Mouse (Mus musculus) erythroblast, embryonic 14.5 days (primary cell): ENCODE results near the gene Arl6ip4. TPM values are rescaled to one million over a fixed set of nuclear protein-coding genes. Genes with fewer than 3 reads are reported as not detected.
A peak's percentile ranks its signal among the peaks of the same experiment; 100 is the strongest.

Source experiments
- H3K27me3 ChIP-seq: 2 replicates; pipeline ENCODE4 v1.6.1; 2012; ENCODE audit warnings: inconsistent platforms; ENCODE audit not compliant: control insufficient read depth
- H3K36me3 ChIP-seq: 2 replicates; pipeline ENCODE4 v1.6.1; 2012; ENCODE audit warnings: mild to moderate bottlenecking, inconsistent platforms; ENCODE audit not compliant: control insufficient read depth
- H3K4me1 ChIP-seq: 2 replicates; pipeline ENCODE4 v1.6.1; 2012; ENCODE audit warnings: inconsistent platforms; ENCODE audit not compliant: control insufficient read depth
- H3K4me3 ChIP-seq: replicated peaks from 2 replicates; pipeline ENCODE3; 2012; ENCODE audit warnings: moderate library complexity, mild to moderate bottlenecking, inconsistent platforms
- H3K9me3 ChIP-seq: 2 replicates; pipeline ENCODE4 v1.6.1; 2012; ENCODE audit warnings: low read length, inconsistent platforms, mixed read lengths; ENCODE audit not compliant: control insufficient read depth
- GATA1 ChIP-seq: IDR thresholded peaks from 2 replicates; pipeline ENCODE4 v1.6.1; 2012; ENCODE audit warnings: low read length, inconsistent platforms, mixed read lengths
- TAL1 ChIP-seq: IDR thresholded peaks from 3 replicates; pipeline ENCODE4 v1.6.1; 2012; ENCODE audit warnings: low read length, inconsistent platforms, mixed read lengths
- polyA plus RNA-seq: library from polyadenylated mRNA; stranded (reverse); fragments of >175 nt; gene quantifications from 2 replicates; pipeline ENCODE4 v1.2.3, GENCODE M21; 2012

Gene Arl6ip4
- polyA plus RNA-seq, 1 experiment, result 14.6 TPM

- Histone ChIP-seq H3K4me1 (no peaks in the 10 kb centered on the region), H3K9me3 (peaks cover 7% of the 10 kb centered on the region), H3K4me3 (no peak overlapping the region), H3K36me3 (no peaks in the 10 kb centered on the region), H3K27me3 (peaks cover 3% of the 10 kb centered on the region)
- TF ChIP-seq GATA1, result no peak
- no peak for TF ChIP-seq TAL1
Observed at GRCm38 (mm10) chr5:124103552-124103951, 12.3 kb upstream of the Arl6ip4 start.

- TF ChIP-seq TAL1, result no peak
- peak; percentile 31; the same call in 1 of the 2 replicates for TF ChIP-seq GATA1
- Histone ChIP-seq H3K4me3 (peak overlapping the region; percentile 87), H3K27me3 (no peaks in the 10 kb centered on the region), H3K36me3 (peaks cover 16% of the 10 kb centered on the region), H3K4me1 (peaks cover 51% of the 10 kb centered on the region), H3K9me3 (peaks cover 3% of the 10 kb centered on the region)
Observed at GRCm38 (mm10) chr5:124111077-124111741, 4.7 kb upstream of the Arl6ip4 start.

GRCm38 (mm10) chr5:124111742-124112497 lies 4.0 kb upstream of the Arl6ip4 start, which contains the start of gene Ogfod2:
TSS of gene Ogfod2 (plus strand) at chr5:124112297.
- no peak for TF ChIP-seq TAL1
- no peak for TF ChIP-seq GATA1
- Histone ChIP-seq H3K27me3 (no peaks in the 10 kb centered on the region), H3K36me3 (peaks cover 18% of the 10 kb centered on the region), H3K9me3 (peaks cover 3% of the 10 kb centered on the region), H3K4me1 (peaks cover 58% of the 10 kb centered on the region), H3K4me3 (peak within 1 kb of the TSS; percentile 87)

- no peak for TF ChIP-seq TAL1
- no peak for TF ChIP-seq GATA1
- peak overlapping the region; percentile 87 for H3K4me3 ChIP-seq
- H3K36me3 ChIP-seq, result peaks cover 25% of the 10 kb centered on the region
- peaks cover 3% of the 10 kb centered on the region for H3K9me3 ChIP-seq
- H3K4me1 ChIP-seq, result peaks cover 64% of the 10 kb centered on the region
- H3K27me3 ChIP-seq, result no peaks in the 10 kb centered on the region
Observed at GRCm38 (mm10) chr5:124112531-124112930, 3.4 kb upstream of the Arl6ip4 start.

- H3K4me1 ChIP-seq, result peaks cover 68% of the 10 kb centered on the region
- no peak for TF ChIP-seq TAL1
- TF ChIP-seq GATA1, result no peak
- H3K36me3 ChIP-seq, result peaks cover 30% of the 10 kb centered on the region
- H3K4me3 ChIP-seq, result peak overlapping the region; percentile 87
- no peaks in the 10 kb centered on the region for H3K27me3 ChIP-seq
- peaks cover 3% of the 10 kb centered on the region for H3K9me3 ChIP-seq
Observed at GRCm38 (mm10) chr5:124113030-124113429, 2.9 kb upstream of the Arl6ip4 start.

GRCm38 (mm10) chr5:124114276-124115025 lies 1.4 kb upstream of the Arl6ip4 start:
- H3K4me3 ChIP-seq, result peak overlapping the region; percentile 5
- TF ChIP-seq TAL1 (no peak), GATA1 (no peak)
- peaks cover 3% of the 10 kb centered on the region for H3K9me3 ChIP-seq
- H3K36me3 ChIP-seq, result peaks cover 44% of the 10 kb centered on the region
- H3K4me1 ChIP-seq, result peaks cover 75% of the 10 kb centered on the region
- H3K27me3 ChIP-seq, result no peaks in the 10 kb centered on the region

- TF ChIP-seq TAL1 (no peak), GATA1 (no peak)
- Histone ChIP-seq H3K4me1 (peaks cover 78% of the 10 kb centered on the region), H3K36me3 (peaks cover 53% of the 10 kb centered on the region), H3K4me3 (peak overlapping the region; percentile 84), H3K9me3 (peaks cover 3% of the 10 kb centered on the region), H3K27me3 (no peaks in the 10 kb centered on the region)
Observed at GRCm38 (mm10) chr5:124115531-124115930, 358 bp upstream of the Arl6ip4 start.

GRCm38 (mm10) chr5:124119204-124119603 lies 3.3 kb downstream of the Arl6ip4 start:
- Histone ChIP-seq H3K4me1 (peaks cover 46% of the 10 kb centered on the region), H3K4me3 (no peak overlapping the region), H3K36me3 (peaks cover 78% of the 10 kb centered on the region), H3K27me3 (no peaks in the 10 kb centered on the region), H3K9me3 (no peaks in the 10 kb centered on the region)
- TF ChIP-seq GATA1 (no peak), TAL1 (no peak)

- Histone ChIP-seq H3K36me3 (peaks cover 80% of the 10 kb centered on the region), H3K4me3 (no peak overlapping the region), H3K27me3 (no peaks in the 10 kb centered on the region), H3K9me3 (no peaks in the 10 kb centered on the region), H3K4me1 (peaks cover 15% of the 10 kb centered on the region)
- TF ChIP-seq GATA1, result no peak
- no peak for TF ChIP-seq TAL1
Observed at GRCm38 (mm10) chr5:124122357-124122756, 6.5 kb downstream of the Arl6ip4 start.
